8 mouse cellular contexts compared by ENCODE assay signal in genomic region chrX:74270062-74270901, GRCm38 (mm10). TPM values are rescaled to one million over a fixed set of nuclear protein-coding genes. Genes with fewer than 3 reads are reported as not detected.
DNase-seq lines count a peak whose midpoint lies in the region; ATAC-seq and TF ChIP-seq lines count a peak whose summit lies in the region.

Gene Rpl10, plus strand, starts transcription at chrX:74270812.

- WGBS in forebrain, embryonic 10.5 days, result 18% methylated on average over 42 of the region's 42 CpGs
- WGBS in heart, embryonic 15.5 days, result 13% methylated on average over 42 of the region's 42 CpGs
- 13% methylated on average over 42 of the region's 42 CpGs for WGBS in liver, embryonic 14.5 days (ENCODE audit: insufficient replicate concordance)
- 16% methylated on average over 42 of the region's 42 CpGs for WGBS in neural tube, embryonic 11.5 days
- 16% methylated on average over 42 of the region's 42 CpGs for WGBS in stomach, postnatal 0 days

- H3K9me3 ChIP-seq in forebrain, embryonic 10.5 days, result no peaks in the 10 kb centered on the region
- no peaks in the 10 kb centered on the region for H3K9me3 ChIP-seq in heart, embryonic 15.5 days (replicated peaks)
- H3K9me3 ChIP-seq in liver, embryonic 14.5 days (ENCODE audit: control insufficient read depth, low read length), result no peaks in the 10 kb centered on the region
- H3K9me3 ChIP-seq in neural tube, embryonic 11.5 days (ENCODE audit: control insufficient read depth, low read length), result no peaks in the 10 kb centered on the region
- H3K9me3 ChIP-seq in stomach, postnatal 0 days (ENCODE audit: control insufficient read depth, low read length), result no peaks in the 10 kb centered on the region

- H3K27ac ChIP-seq in forebrain, embryonic 10.5 days, result peak within 1 kb of the TSS; percentile 94
- H3K27ac ChIP-seq in heart, embryonic 15.5 days, result peak within 1 kb of the TSS; percentile 91
- H3K27ac ChIP-seq in liver, embryonic 14.5 days, result peak within 1 kb of the TSS; percentile 89
- peak within 1 kb of the TSS; percentile 89 for H3K27ac ChIP-seq in neural tube, embryonic 11.5 days (ENCODE audit: low read depth, low read length)
- peak within 1 kb of the TSS; percentile 94 for H3K27ac ChIP-seq in stomach, postnatal 0 days (replicated peaks)

- H3K27me3 ChIP-seq in forebrain, embryonic 10.5 days (ENCODE audit: poor library complexity, severe bottlenecking), result no peaks in the 10 kb centered on the region
- H3K27me3 ChIP-seq in heart, embryonic 15.5 days, result no peaks in the 10 kb centered on the region
- no peaks in the 10 kb centered on the region for H3K27me3 ChIP-seq in liver, embryonic 14.5 days (ENCODE audit: control insufficient read depth, insufficient read depth, low read length)
- no peaks in the 10 kb centered on the region for H3K27me3 ChIP-seq in neural tube, embryonic 11.5 days (ENCODE audit: control insufficient read depth, insufficient read depth, low read length)
- H3K27me3 ChIP-seq in stomach, postnatal 0 days (ENCODE audit: control insufficient read depth, insufficient read depth, low read length), result no peaks in the 10 kb centered on the region

- peak; percentile 31 for TF ChIP-seq EP300 in liver, embryonic 14.5 days (IDR thresholded peaks at IDR 0.05; ENCODE audit: low read depth)
- peak; percentile 20 for TF ChIP-seq EP300 in stomach, postnatal 0 days (optimal IDR thresholded peaks at IDR 0.05)

- H3K4me1 ChIP-seq in forebrain, embryonic 10.5 days, result peaks cover 6% of the 10 kb centered on the region
- H3K4me1 ChIP-seq in heart, embryonic 15.5 days (replicated peaks), result 0 out of 2 replicates have a peak, but pooled peaks cover 5% of the 10 kb centered on the region
- peaks cover 3 to 7% of the 10 kb centered on the region in 2 experiments; a peak in 3 of 4 replicates for H3K4me1 ChIP-seq in liver, embryonic 14.5 days (replicated peaks; ENCODE audit: control insufficient read depth in 2 of 2, insufficient read depth in 2 of 2, low read length in 1 of 2)
- H3K4me1 ChIP-seq in neural tube, embryonic 11.5 days (ENCODE audit: control insufficient read depth, insufficient read depth, low read length), result no peaks in the 10 kb centered on the region
- H3K4me1 ChIP-seq in stomach, postnatal 0 days (replicated peaks; ENCODE audit: control insufficient read depth, insufficient read depth), result no peaks in the 10 kb centered on the region

- peak within 1 kb of the TSS; percentile 60 for H3K4me2 ChIP-seq in heart, embryonic 15.5 days
- peak within 1 kb of the TSS; percentile 75 for H3K4me2 ChIP-seq in liver, embryonic 14.5 days (ENCODE audit: low read depth)
- H3K4me2 ChIP-seq in neural tube, embryonic 11.5 days (ENCODE audit: low read depth), result peak within 1 kb of the TSS; percentile 48
- peak within 1 kb of the TSS; percentile 53 for H3K4me2 ChIP-seq in stomach, postnatal 0 days (replicated peaks; ENCODE audit: low read depth)

- peak within 1 kb of the TSS; percentile 63 for H3K4me3 ChIP-seq in forebrain, embryonic 10.5 days
- H3K4me3 ChIP-seq in heart, embryonic 15.5 days, result peak within 1 kb of the TSS; percentile 62
- peak within 1 kb of the TSS; percentile 72 to 99 for H3K4me3 ChIP-seq in liver, embryonic 14.5 days (ENCODE audit: insufficient read depth in 1 of 2, low read depth in 2 of 2, low read length in 2 of 2)
- peak within 1 kb of the TSS; percentile 55 for H3K4me3 ChIP-seq in neural tube, embryonic 11.5 days (ENCODE audit: low read depth, low read length)
- peak within 1 kb of the TSS; percentile 51 for H3K4me3 ChIP-seq in stomach, postnatal 0 days (ENCODE audit: low read depth, low read length)

- ATAC-seq in CD4-positive, CD25-positive, alpha-beta regulatory T cell, adult 4 months, result peak; percentile 86
- ATAC-seq in heart, embryonic 15.5 days (replicated peaks; ENCODE audit: insufficient number of reproducible peaks, insufficient read depth, low FRiP score, low read depth), result peak; percentile 92
- peak; percentile 92 for ATAC-seq in liver, embryonic 14.5 days (ENCODE audit: insufficient read depth)
- peak; percentile 93 for ATAC-seq in neural tube, embryonic 11.5 days (ENCODE audit: insufficient read depth, low FRiP score, low TSS enrichment)
- ATAC-seq in stomach, postnatal 0 days (ENCODE audit: low FRiP score, low TSS enrichment), result peak; percentile 94

- TF ChIP-seq CTCF in liver, embryonic 14.5 days (IDR thresholded peaks at IDR 0.05; ENCODE audit: low read depth), result peak; percentile 60
- TF ChIP-seq CTCF in stomach, postnatal 0 days (IDR thresholded peaks at IDR 0.05; ENCODE audit: low read depth), result peak; percentile 63

- DNase-seq in c-Kit-positive CD71-negative TER-119-negative erythroid progenitor cells, embryonic 14.5 days (ENCODE audit: low read depth), result peak; percentile 87
- DNase-seq in forebrain, embryonic 10.5 days (ENCODE audit: extremely low spot score, low spot score), result peak; percentile 85
- DNase-seq in kidney, postnatal 25 days, result peak; percentile 91 to 97
- DNase-seq in liver, embryonic 14.5 days (ENCODE audit: low read depth in 3 of 3, low spot score in 3 of 3), result peak; percentile 91 to 93 (median 93)
- DNase-seq in neural tube, embryonic 11.5 days (ENCODE audit: low spot score), result peak; percentile 90
- peak; percentile 91 for DNase-seq in stomach, postnatal 0 days (ENCODE audit: low spot score)

- peaks cover 16% of the 10 kb centered on the region for H3K36me3 ChIP-seq in forebrain, embryonic 10.5 days (replicated peaks)
- peaks cover 3% of the 10 kb centered on the region; the same call in 1 of the 2 replicates for H3K36me3 ChIP-seq in heart, embryonic 15.5 days
- peaks cover 10% of the 10 kb centered on the region; the same call in 1 of the 2 replicates for H3K36me3 ChIP-seq in liver, embryonic 14.5 days (replicated peaks; ENCODE audit: control insufficient read depth, insufficient read depth, low read depth)
- H3K36me3 ChIP-seq in neural tube, embryonic 11.5 days (ENCODE audit: control insufficient read depth, insufficient read depth, low read length), result no peaks in the 10 kb centered on the region
- H3K36me3 ChIP-seq in stomach, postnatal 0 days (ENCODE audit: control insufficient read depth, insufficient read depth, low read length), result peaks cover 3% of the 10 kb centered on the region; the same call in 1 of the 2 replicates

- peak within 1 kb of the TSS; percentile 62 for H3K9ac ChIP-seq in heart, embryonic 15.5 days
- H3K9ac ChIP-seq in liver, embryonic 14.5 days (replicated peaks), result peak within 1 kb of the TSS; percentile 88
- peak within 1 kb of the TSS; percentile 79 for H3K9ac ChIP-seq in neural tube, embryonic 11.5 days (ENCODE audit: low read length)
- peak within 1 kb of the TSS; percentile 72 for H3K9ac ChIP-seq in stomach, postnatal 0 days (ENCODE audit: low read length)

RNA-seq across cellular contexts. Expression of gene Rpl10, which starts in this region (rescaled TPM):
- 1,000 to 10,000 TPM in 1 of 2 experiments, 100 to 1,000 TPM in 1; 597 to 1,460 TPM for polyA plus RNA-seq in CD4-positive, CD25-positive, alpha-beta regulatory T cell, adult 4 months (2017; shearing (Covaris generic))
- 800 and 812 TPM in 2 replicates for polyA plus RNA-seq in forebrain, embryonic 10.5 days (2016; fragmentation: Nextera tagmentation; extraction: Ambion mirVana)
- polyA plus RNA-seq in heart, embryonic 15.5 days (2015; fragmentation: Nextera tagmentation; extraction: Ambion mirVana), result 413 and 447 TPM in 2 replicates
- 942 and 1,216 TPM in 2 replicates for polyA plus RNA-seq in liver, embryonic 14.5 days (2012; rRNA removed)
- polyA plus RNA-seq in liver, embryonic 14.5 days (2014; fragmentation: Nextera tagmentation; extraction: Ambion mirVana), result 522 and 532 TPM in 2 replicates
- polyA plus RNA-seq in neural tube, embryonic 11.5 days (2014; fragmentation: Nextera tagmentation; extraction: Ambion mirVana), result 741 and 756 TPM in 2 replicates
- 762 and 787 TPM in 2 replicates for polyA plus RNA-seq in stomach, postnatal 0 days (2015; fragmentation: Nextera tagmentation; extraction: Ambion mirVana)

Comparison
In these comparisons a context has a peak if more than half of its experiments do, and no peak if none do; other contexts are left out.
1. Peak in every context shown above with its lines: DNase-seq, ATAC-seq, H3K4me3 ChIP-seq and H3K27ac ChIP-seq.